Mouse (Mus musculus) monocyte, adult 5-6 weeks (primary cell): ENCODE measurements at regions not wholly inside any gene's neighbourhood (a gene's known extent, or its start where the extent isn't known, plus 50 kb on each side); places are given as distances from the start of the nearest gene placed in this dataset.

Experiments used
- ATAC-seq: fragments of 153-309, 156-312 bp; replicated peaks from 2 replicates; pipeline ENCODE4 v1.8.0; 2017; ENCODE audit warnings: mild to moderate bottlenecking; ENCODE audit not compliant: low TSS enrichment, insufficient number of reproducible peaks, severe bottlenecking, poor library complexity, low FRiP score

DNA sequence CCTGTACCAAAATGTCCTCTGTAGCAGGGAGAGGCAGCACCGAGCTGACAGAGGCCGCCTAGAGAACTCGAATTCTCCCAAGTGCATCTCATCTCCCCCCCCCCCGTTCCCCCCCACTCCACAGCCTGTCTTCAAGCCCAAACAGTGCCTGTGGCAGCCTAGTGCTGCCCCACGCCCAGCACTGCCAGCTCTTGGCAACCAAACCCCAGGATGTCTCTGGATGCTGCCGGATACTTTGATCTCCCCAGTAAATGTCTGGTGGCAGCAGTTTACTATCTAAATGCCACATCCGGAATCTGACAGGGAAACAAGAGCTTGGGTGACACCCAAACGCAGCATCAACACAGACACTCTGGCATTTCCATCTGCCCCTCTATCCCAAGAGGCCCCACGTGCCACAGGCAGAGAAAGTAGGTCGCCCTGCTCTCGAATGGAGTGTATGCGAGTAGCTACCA, 213.4 kb upstream of the Rpl38 start:
- no peak for ATAC-seq

DNA sequence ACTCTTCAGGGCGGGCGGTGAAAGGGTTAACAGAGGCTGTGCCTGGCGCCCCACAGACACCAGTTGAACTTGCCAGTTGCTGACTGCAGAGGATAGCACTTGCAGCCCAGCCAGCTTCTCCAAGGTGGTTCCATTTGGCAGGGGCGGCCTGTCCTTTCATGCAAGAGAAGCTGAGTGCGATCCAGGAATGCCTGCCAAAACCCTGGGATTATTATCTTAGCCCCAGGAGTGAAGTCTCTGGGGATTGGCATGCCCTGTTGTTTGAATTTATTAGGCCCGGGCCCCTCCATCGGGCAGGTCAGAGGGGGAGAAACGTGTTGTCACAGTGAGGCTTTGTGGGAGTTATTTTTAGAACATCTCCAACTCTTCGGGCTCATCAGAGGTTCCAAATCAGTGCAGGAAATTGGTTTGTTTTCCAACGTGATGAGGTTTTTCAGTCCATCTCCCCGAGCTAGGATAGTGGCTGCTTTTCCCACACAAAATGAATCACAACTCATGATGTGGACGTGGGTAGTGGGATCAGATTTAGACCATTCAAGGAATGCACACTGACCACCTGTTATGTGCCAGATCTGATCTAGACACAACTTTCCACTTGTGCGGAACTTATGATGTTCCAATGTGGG, 219.4 kb upstream of the Rpl38 start:
- ATAC-seq, result no peak

DNA sequence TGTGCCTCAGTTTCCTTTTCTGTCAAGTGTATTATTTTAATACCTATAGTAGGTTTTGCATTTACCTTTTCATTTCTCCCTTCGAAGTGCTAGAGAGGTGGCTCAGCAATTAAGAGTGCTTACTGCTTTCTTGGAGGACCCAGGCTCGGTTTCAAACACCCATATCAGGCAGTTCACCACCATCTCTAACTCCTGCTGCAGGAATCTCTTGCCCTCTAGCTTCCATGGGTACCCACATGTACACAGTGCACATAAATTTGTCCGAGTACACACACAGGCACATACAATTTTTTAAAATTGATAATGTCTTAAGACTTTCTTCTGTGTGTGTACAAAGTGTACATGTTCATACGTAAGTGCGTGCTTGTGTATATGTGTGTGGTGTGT, 220.9 kb upstream of the Rpl38 start:
- no peak for ATAC-seq

DNA sequence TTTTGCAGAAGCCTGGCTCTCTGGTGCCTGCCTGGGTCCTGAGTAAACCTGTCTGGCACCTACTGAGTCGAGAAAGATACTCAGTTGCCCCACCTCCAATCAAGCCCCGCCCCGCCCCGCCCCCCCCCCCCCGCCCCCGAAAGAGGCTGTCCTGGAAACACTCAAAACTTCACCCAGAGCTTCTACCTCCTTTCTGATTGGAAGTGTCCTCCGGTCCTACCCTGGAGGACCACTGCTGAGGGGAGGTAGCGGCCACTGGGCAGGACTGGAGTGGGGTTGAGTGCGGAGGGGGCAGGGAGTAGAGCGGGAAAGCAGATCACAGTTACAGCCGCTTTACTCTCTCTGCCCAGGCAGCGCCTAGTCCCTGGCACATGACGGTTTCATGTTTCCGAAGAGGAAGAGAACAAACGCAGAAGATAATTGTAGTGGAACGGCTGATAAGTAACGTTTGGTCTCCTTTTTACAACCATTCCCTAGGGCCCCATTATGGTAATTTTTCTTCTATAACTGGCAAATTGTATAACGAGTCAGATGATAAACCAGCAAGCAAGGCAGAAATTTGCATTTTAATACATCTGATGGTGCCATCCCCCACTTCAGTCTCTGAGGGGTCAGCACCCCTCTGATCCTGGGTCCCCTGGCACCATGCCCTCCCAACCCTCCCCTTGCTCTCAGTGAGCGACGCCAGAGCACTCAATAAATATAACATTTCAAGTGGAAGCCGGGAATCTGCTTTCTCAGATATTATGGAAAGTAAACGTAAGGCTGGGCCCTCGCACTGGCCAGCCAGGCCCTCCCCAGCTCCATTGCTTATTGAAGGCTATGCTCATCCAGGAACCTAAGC, 221.5 kb upstream of the Rpl38 start:
- no peak for ATAC-seq

DNA sequence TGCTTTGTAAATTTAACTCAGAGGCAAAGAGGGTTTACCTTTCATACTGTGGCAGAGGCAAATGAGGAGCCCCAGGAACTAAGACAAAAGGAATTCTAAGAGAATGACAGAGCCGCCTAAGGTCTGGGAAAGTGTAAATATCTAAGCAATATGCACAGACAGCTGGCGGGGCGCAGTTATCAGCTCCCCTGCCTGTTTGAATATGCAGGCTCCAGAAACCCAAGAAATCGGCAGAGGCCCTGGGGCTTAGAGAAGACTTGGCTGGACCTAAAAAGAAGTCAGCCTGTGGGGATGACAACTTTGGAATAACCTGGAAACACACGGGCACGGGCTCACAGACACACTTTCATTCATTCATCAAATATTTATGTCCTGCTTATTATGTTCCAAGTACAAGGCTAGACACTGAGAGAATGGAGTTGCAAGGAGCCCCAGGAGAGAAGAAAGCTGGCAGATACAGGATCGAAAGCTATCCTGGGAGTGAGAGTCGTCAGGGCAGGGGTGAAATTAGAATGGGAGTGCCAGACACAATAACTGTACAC, 222.2 kb upstream of the Rpl38 start:
- no peak for ATAC-seq

DNA sequence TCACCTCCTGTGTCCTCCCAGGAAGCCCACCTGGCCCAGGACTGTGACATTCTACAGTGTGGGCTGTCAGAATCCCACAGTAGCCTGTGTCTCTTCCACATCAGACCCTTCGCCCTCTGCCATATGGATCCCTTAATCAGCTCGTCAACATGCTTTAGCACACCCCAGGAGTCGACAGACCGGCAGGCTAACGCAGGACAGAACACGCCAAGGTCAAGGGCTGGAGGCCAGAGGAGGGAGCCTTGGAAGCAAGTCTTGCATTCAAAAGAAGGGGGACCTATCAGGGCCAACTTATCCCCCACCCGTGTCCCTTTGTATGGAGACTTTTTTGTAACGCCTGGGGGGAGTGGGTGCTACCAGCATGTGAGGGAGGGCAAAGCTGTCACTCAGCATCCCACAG, 224.1 kb upstream of the Rpl38 start:
- ATAC-seq, result no peak

DNA sequence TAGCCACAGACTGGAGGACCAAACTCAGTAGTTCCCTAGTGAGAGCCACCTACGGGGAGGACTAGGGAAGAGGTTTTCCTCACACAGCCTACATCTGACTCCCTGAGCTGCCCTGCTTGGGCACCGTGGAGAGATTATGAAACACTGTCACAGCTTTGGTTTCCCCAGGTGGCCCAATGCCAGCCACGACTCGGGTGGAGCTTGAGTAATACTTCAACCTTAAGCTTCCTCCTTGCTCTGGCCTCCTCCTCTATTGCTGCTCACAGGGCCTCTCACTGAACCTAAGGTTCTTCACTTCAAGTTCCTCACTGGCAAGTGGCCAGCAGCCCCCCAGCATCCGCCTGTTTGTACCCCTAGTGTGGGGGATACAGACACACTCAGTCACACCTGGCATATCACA, 224.9 kb upstream of the Rpl38 start:
- no peak for ATAC-seq

DNA sequence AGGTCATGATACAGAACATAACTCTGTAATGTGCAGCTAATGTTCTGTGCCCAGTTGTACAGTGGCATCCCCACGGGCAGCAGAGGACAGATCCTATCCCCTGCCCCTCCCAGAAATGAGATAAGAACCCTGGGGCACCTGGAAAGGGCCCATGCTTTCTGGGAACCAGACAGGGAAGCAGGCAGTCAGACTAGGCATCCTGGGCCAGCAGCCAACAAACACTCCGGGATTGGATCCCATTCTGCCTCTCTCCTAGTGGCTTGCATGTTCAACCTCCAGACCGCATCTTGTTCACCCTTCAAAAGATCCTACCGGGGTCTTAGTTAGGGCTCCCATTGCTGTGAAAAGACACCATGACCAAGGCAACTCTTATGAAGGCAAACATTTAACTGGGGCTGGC, 229.0 kb upstream of the Rpl38 start:
- no peak for ATAC-seq

DNA sequence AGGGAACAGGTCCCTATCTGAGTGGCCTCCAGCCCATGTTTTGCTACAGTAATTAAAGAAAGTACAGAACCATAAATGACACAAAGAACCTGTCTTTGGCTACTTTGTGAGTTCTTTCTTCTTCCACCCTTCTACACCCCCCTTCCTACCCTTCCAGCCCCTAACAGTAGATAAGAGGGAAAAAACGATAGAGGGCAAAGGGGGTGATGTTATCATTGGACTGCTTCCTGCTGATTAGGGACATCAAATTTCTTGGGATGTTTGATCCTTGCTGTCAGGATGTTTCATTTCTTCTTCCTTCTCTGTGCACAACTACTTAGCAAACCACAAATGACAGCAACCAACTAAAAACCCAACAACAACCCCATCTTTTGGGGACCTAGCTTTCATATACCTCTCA, 232.5 kb upstream of the Rpl38 start:
- no peak for ATAC-seq

DNA sequence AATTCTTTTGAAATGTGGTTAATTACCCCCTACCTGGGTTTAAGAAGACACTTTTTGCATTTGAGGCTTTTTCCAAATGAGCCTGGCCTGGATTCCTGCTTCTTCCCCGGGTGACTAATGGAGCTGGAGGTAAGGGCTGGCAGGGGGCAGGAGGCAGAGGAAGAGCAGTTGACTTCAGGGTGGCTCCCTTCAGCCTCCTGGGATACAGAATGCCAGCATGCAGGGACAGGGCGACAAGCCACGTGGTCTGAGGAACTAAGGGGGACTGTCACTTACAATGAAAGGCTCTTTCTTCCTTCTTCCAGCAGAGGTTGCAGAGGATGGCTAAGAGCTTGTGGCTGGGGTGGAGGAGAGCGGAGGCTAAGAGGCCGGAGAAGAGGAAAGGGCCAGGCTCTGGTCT, 234.8 kb upstream of the Rpl38 start:
- ATAC-seq, result no peak

DNA sequence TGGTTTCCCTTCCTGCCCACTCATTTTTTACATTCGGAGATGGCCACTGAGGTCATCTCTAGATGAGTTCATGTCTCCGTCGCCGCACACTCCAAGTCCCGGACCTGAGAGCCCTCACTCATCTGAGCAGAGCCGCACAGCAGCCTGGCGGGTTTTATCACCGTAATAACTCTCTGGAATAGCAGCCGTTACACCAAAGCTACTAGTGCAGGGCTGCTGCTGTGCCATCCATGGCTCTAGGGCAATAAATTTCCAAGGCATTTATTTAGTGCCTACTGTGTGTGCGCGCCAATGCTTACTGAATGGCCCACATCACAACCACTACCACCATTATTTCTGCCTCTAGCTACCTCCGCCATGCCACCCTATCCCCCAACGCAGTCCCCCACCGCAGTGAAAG, 242.9 kb upstream of the Rpl38 start:
- no peak for ATAC-seq

DNA sequence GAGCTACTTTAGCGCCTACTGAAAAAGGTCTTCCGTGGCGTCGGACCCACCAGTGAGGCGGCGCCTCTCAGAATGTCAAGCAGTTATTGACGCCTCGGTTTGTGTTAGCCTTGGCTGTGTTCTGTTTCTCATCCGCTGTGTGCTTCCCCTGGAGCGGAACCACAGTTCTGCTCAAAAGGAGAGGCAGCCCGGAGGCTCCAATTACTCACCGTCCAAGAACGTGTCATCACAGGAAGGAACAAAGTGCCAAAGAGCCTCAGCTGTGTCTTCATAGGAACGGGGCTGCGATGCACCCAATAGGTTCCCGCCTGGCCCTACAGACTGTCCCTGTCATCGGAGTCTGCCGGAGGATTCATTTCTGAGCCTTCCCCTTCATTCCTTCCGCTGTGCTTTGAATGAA, 245.0 kb upstream of the Rpl38 start:
- ATAC-seq, result no peak

DNA sequence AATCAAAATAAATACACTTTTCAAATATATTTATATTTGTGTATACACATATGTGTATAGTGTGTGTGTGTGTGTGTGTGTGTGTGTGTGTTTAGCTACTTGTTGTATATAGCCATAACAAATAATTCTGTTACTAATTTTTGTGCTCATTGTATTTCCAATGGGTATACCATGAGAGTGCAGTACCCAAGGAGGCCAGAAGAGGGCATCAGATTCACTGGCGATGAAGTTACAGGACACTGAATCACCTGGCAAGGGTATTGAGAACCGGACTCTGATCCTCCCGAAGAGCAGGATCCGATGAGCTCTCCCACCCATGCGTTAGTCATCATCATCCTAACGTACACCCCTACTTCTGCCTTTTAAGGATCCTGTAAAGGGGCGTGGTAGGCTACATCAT, 249.3 kb upstream of the Rpl38 start:
- no peak for ATAC-seq

DNA sequence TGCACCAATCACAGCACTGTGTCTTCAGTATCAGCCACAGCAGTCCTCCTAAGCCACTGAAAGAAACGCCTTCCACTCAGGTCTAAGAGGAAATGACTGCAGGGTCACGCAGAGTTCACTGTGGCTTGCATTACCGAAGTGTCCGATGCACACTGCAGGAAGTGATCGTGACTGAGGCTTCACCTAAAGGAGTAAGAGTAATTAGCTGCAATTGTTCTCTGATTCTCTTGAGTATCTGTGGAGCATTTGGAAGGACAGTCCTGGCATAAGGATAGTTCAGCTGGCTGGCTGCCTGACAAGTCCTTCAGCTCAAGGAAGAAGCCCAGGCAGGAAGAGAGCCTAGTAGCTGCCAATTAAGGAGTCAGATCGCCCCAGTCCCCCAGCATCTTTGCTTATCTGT, 252.2 kb upstream of the Rpl38 start:
- ATAC-seq, result no peak

DNA sequence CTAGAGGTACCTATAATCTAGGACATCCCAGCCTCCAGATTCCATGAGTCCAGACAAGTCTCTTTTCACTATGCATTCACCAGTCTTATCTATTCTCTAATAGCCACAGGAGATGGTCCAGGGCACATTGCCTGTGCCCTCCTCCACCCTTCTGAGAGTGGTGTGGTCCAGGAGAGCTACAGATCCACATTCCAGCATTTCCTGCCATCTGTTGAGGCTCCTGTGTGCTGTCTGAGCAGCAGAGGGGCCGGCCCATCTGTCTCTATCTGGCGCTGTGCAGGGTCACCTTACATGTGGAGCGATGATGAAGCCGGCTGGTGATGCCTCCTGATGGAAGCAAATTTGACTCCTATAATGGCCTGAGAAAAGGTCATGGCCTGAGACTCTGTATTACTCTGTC, 263.9 kb upstream of the Rpl38 start:
- no peak for ATAC-seq

DNA sequence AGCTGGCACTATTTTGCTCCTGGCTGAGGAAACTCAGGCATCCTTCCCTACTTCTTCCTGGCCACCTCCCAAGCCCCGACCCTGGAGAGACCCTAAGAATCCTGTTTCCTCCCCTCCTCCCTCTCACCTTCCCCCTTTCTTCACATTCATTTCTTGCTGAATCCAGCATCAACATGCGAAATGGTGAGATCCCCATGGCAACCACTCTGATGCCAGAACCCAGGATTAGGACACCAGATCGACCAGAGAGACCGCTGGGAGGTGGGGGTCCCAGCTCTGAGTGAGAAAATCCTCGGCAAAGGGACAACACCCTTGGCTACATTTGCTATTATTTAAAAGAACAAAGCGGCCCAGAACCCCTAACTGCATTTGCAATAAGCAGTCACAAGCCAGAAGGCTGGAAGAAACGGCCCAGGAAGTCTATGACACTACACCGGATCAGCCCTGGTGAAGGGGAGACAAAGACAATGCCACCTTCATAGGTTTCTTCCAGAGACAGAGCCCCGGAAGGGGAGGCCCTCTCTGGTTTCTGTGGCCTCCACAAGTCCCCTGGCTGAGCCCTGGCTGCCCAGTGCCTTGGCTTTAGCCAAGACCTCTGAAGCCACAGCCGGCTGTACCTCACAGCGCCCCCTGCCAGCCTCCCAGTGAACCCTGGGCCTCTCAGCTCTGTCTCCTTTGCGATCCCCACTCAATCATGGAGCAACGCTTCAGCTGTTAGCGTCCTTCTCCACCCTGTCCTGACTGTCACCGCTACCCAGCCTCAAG, 265.6 kb upstream of the Rpl38 start:
- ATAC-seq, result no peak

DNA sequence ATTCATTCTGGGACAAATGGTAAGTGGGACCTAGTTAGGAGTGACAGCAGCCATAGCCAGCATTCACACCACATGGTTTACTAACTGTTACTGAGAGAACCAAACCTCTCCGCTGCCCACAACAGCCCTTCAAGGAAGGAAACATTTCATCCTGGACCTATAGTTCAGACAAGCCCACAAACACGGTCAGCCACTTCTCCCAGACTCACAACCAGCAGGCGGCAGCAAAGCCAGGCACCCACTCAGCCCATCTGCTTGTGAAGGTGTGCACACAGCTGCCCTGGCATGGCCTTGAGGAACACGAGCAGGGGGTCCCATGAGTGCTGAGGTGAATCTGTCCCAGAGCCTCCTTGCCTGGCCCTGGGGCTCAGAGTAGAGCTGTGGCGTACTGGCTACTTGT, 267.6 kb upstream of the Rpl38 start:
- no peak for ATAC-seq

DNA sequence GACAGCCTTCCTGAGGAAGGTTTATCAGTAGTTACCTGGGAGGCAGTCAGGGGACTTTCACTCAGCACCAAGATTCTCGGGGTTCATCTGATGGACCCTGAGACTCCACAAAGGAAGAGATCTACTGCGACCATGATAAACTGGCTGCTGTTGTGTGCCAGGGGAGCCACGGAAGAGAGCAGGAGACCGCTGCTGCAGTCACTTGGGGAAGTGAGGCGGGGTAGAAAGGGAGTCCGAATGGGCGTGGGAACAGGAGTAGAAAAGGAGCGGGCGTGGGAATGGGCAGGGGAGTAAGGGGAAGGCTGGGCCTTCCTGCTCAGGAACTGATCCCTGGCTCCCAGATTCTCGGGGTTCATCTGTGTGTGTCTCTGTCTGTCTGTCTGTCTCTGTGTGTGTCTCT, 276.2 kb upstream of the Rpl38 start:
- ATAC-seq, result no peak

DNA sequence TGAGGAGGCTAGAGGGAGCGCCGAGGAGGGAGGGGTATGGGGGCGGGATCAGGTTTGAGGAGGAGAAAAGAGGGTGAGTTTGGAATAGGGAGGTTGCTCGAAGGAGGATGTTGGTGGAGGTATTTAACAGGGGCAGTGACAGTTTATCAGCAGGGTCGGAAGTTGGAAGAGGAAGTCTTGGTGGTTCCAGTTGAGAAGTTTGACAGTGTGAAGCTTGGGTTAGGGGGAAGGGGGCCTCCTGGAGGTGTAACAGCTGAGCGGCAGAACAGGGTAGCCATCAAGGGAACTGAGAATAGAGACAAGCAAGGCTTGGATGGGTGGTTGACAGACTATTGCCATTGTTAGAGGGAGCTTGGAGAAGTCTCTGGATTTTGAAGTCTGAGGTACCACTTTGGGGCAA, 276.8 kb upstream of the Rpl38 start:
- ATAC-seq, result no peak

DNA sequence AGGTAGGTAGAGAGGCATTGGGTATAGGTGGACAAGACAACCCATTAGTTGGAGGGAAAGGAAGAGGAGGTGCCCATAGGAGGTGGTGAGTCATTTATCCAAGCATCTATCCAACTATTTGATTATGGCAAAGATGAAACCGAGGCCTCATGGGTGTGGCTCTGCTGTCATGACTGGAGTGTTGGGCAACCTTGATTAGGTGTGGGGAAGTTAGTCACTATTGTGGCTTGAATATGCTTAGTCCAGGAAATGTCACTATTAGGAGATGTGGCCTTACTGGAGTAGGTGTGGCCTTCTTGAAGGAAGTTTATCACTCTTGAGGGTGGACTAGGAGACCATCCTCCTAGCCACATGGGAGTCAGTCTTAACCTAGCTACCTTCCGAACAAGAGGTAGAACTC, 281.2 kb upstream of the Rpl38 start:
- ATAC-seq, result no peak
